Mouse (Mus musculus) spleen, postnatal 10 days (tissue): ENCODE measurements around the gene Gm14308.
"Not testable (repeated sequence)": the region's sequence is repeated elsewhere in the genome, so short reads cannot be mapped to it uniquely, and the experiment has no call there.

Experiments
- DNase-seq, 2 experiments: peaks; one replicate each; pipeline ENCODE4 v3.0.0; 2021 to 2022; ENCODE audit warnings: low spot score in 2 of 2

Gm14308 gene

DNA sequence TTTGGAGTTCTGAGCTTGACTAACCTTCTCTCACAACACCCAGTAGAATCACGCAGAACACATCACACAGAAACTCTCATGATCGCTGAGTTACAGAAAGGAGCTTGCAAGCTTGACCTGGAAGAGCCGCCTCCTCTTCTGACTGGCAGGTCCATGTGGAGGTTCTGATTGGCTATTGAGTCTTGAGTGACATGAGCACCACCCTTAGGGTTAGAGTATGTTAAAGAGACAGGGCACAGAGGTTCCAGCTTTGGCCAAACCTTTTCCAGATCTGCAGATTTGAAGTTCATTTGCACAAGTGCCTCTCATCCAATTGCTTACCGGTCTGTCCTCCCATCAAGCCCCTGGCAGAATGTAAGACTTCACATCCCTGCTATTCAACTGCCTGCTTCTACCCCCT is at the start of gene Gm14308:
Gm14308 (minus strand) TSS at position 101 of the 400 bp plus-strand sequence.
- DNase-seq = not testable (repeated sequence)

DNA sequence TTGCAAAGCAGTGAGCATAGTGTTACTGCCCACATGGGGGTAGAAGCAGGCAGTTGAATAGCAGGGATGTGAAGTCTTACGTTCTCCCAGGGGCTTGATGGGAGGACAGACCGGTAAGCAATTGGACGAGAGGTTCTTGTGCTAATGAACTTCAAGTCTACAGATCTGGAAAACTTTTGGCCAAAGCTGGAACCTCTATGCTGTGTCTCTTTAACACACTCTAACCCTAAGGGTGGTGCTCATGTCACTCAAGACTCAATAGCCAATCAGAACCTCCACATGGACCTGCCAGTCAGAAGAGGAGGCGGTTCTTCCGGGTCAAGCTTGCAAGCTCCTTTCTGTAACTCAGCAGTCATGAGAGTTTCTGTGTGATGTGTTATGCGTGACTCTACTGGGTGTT is 34.1 kb upstream of the Gm14308 start, which contains the start of gene Zfp973:
Zfp973 (plus strand) TSS at position 301 of the 400 bp plus-strand sequence.
- not testable (repeated sequence) for DNase-seq
